Mouse (Mus musculus) myocyte (in vitro differentiated cells): Measurements from ENCODE around the gene Prkca.
A peak's percentile ranks its signal among the peaks of the same experiment; 100 is the strongest.

Experiments
- E2F4 ChIP-seq: IDR thresholded peaks from one replicate; pipeline ENCODE4 v1.6.1; 2011; ENCODE audit warnings: mild to moderate bottlenecking, control low read depth, moderate library complexity; ENCODE audit not compliant: insufficient read depth
- MAX ChIP-seq: IDR thresholded peaks from one replicate; pipeline ENCODE4 v1.6.1; 2011; ENCODE audit warnings: low read depth, mild to moderate bottlenecking, control low read depth
- MYOG ChIP-seq, 3 experiments: IDR thresholded peaks; one replicate each; pipeline ENCODE4 v1.6.1; 2011; ENCODE audit warnings: control low read depth in 2 of 3, low read depth in 2 of 3, mild to moderate bottlenecking in 2 of 3; ENCODE audit not compliant: insufficient read length in 2 of 3, control insufficient read depth in 1 of 3, insufficient read depth in 1 of 3
- POLR2A ChIP-seq: IDR thresholded peaks from one replicate; pipeline ENCODE4 v1.6.1; 2011; ENCODE audit warnings: low read depth, mild to moderate bottlenecking, control low read depth, moderate library complexity; ENCODE audit not compliant: insufficient read length
- POLR2AphosphoS2 ChIP-seq: IDR thresholded peaks from one replicate; pipeline ENCODE4 v1.6.1; 2011; ENCODE audit warnings: low read depth, control low read depth; ENCODE audit not compliant: insufficient read length
- REST ChIP-seq: IDR thresholded peaks from one replicate; pipeline ENCODE4 v1.6.1; 2011; ENCODE audit warnings: mild to moderate bottlenecking, control low read depth, moderate library complexity; ENCODE audit not compliant: insufficient read depth, insufficient read length
- SRF ChIP-seq: IDR thresholded peaks from one replicate; pipeline ENCODE4 v1.6.1; 2011; ENCODE audit warnings: low read depth; ENCODE audit not compliant: control insufficient read depth, insufficient read length
- TCF12 ChIP-seq: IDR thresholded peaks from one replicate; pipeline ENCODE4 v1.6.1; 2011; ENCODE audit warnings: mild to moderate bottlenecking, control low read depth; ENCODE audit not compliant: poor library complexity, insufficient read depth, severe bottlenecking
- USF1 ChIP-seq: IDR thresholded peaks from one replicate; pipeline ENCODE4 v1.6.1; 2011; ENCODE audit warnings: low read depth, mild to moderate bottlenecking, control low read depth, moderate library complexity

DNA sequence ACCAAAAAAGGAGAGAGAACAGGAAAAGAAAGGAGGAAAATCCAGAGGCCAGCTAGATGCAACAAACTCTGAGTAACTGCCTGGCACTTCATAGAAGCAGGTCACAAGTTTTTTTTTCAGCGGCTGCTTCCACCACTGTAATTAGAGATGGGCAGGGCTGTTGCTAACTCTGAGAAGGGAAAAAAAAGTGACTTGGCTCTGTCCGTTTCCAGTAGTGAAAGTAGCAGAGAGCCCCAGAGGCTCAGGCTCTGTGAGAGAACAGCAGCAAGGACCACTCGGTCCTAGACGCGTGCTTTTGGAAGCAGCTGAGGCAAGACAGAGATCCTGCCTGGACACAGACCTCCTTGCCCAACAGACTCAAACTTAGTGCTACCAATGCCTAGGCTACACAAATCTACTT, 7.3 kb downstream of the Prkca start:
- no peak for TF ChIP-seq MYOG (IDR thresholded peaks at IDR 0.05; ENCODE audit: control insufficient read depth in 1 of 3, insufficient read depth in 1 of 3, insufficient read length in 2 of 3, low read depth in 2 of 3)
- TF ChIP-seq USF1, result no peak
- TF ChIP-seq E2F4, result no peak
- TF ChIP-seq POLR2AphosphoS2, result no peak
- no peak for TF ChIP-seq REST
- peak; percentile 24 for TF ChIP-seq POLR2A
- no peak for TF ChIP-seq SRF
- TF ChIP-seq MAX, result no peak
- TF ChIP-seq TCF12, result no peak
